Mouse (Mus musculus) megakaryocyte, embryonic 14.5 days (primary cell): ENCODE measurements at regions not wholly inside any gene's neighbourhood (a gene's known extent, or its start where the extent isn't known, plus 50 kb on each side); places are given as distances from the start of the nearest gene placed in this dataset.

Experiments
- FLI1 ChIP-seq: IDR thresholded peaks from 2 replicates; pipeline ENCODE4 v1.6.1; 2012; ENCODE audit warnings: low read length, inconsistent platforms, mixed read lengths
- GATA1 ChIP-seq: IDR thresholded peaks from 3 replicates; pipeline ENCODE4 v1.6.1; 2012; ENCODE audit warnings: mixed read lengths, low read length, inconsistent platforms, borderline replicate concordance

DNA sequence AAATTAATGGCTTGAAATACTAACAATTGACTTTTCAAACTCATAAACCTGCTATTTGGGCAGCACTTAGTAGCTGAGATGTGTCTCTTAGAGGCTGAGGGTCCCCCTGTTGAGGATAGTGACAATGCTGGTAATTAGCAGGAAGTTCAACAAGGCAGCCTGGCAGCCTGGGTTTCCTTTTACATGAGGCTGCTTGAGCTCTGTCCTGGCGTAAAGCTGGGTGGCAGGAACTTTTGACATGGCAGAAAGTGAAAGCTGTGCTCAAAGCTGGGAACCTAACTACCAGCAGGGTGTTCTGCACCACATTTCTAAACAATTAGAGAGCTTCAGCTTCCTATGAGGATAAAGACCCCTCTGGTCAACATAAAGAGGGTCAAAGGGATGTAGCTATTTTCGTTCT, 194.5 kb downstream of the Etaa1 start:
- TF ChIP-seq FLI1 (no peak), GATA1 (no peak)
